In the genomic region with DNA sequence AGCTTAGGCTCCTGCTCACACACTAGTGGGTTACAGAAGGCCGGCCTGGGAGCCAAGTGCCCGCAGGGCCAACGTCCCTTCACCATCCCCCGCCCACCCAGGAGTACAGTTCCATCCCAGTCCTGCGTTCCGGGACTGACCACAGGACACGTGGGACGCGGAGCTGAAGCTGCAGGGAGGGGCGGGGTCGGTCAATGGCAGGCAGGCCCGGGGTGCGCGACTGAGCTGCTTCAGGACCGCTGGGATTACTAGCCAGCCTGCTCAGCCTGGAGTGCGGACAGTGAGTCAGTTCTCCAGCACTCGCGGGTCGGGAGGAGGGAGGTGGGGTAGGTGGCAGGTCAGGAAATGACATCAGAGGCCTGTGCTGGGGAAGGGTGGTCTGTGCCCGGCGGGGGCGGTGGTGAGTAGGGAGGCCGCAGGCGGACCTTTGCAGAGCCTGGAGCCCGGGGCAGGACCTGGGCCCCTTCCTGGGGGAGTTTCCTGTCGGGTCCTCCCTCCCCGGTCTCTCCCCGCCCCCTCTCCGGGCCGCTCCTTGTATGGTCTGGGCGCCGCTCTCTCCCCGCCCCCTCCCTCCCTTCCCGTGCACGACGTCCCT, we compare ENCODE assay signal across 7 mouse cellular contexts. TPM values are rescaled to one million over a fixed set of nuclear protein-coding genes. Genes with fewer than 3 reads are reported as not detected.
DNase-seq lines count a peak whose midpoint lies in the region; ATAC-seq and TF ChIP-seq lines count a peak whose summit lies in the region.

Zyx (plus strand) TSS at position 205 of the 595 bp plus-strand sequence.

- H3K4me2 ChIP-seq in embryonic facial prominence, embryonic 12.5 days (replicated peaks), result peak within 1 kb of the TSS; percentile 84
- peak within 1 kb of the TSS; percentile 88 for H3K4me2 ChIP-seq in limb, embryonic 12.5 days
- H3K4me2 ChIP-seq in midbrain, embryonic 15.5 days, result peak within 1 kb of the TSS; percentile 95

- peak within 1 kb of the TSS; percentile 97 for H3K27ac ChIP-seq in embryonic facial prominence, embryonic 12.5 days
- H3K27ac ChIP-seq in kidney, adult 2 months (ENCODE audit: insufficient read depth, low read depth, low read length), result peak within 1 kb of the TSS; percentile 83
- H3K27ac ChIP-seq in limb, embryonic 12.5 days, result peak within 1 kb of the TSS; percentile 97
- peak within 1 kb of the TSS; percentile 84 for H3K27ac ChIP-seq in midbrain, embryonic 15.5 days
- H3K27ac ChIP-seq in spleen, adult 2 months (ENCODE audit: insufficient read depth, low read length), result peak within 1 kb of the TSS; percentile 79

- ATAC-seq in embryonic facial prominence, embryonic 12.5 days (ENCODE audit: insufficient number of reproducible peaks, insufficient read depth, low FRiP score, low TSS enrichment), result peak; percentile 92
- ATAC-seq in limb, embryonic 12.5 days (ENCODE audit: insufficient number of reproducible peaks, insufficient read depth, low FRiP score, low TSS enrichment, low read depth), result peak; percentile 95
- peak; percentile 93 for ATAC-seq in midbrain, embryonic 15.5 days (replicated peaks)

- H3K4me3 ChIP-seq in embryonic facial prominence, embryonic 12.5 days, result peak within 1 kb of the TSS; percentile 73
- peak within 1 kb of the TSS; percentile 71 for H3K4me3 ChIP-seq in kidney, adult 2 months (ENCODE audit: insufficient read depth, low read depth, low read length)
- peak within 1 kb of the TSS; percentile 83 for H3K4me3 ChIP-seq in limb, embryonic 12.5 days (replicated peaks)
- peak within 1 kb of the TSS; percentile 72 for H3K4me3 ChIP-seq in midbrain, embryonic 15.5 days
- H3K4me3 ChIP-seq in spleen, adult 2 months (ENCODE audit: extremely low read depth, insufficient read depth, insufficient read length), result peak within 1 kb of the TSS; percentile 89

- no peaks in the 10 kb centered on the region for H3K27me3 ChIP-seq in embryonic facial prominence, embryonic 12.5 days
- H3K27me3 ChIP-seq in kidney, adult 2 months (replicated peaks; ENCODE audit: control insufficient read depth, insufficient read depth, low read length), result no peaks in the 10 kb centered on the region
- no peaks in the 10 kb centered on the region for H3K27me3 ChIP-seq in limb, embryonic 12.5 days
- no peaks in the 10 kb centered on the region for H3K27me3 ChIP-seq in midbrain, embryonic 15.5 days (replicated peaks)
- H3K27me3 ChIP-seq in spleen, adult 2 months (ENCODE audit: control insufficient read depth, insufficient read depth, low read length), result no peaks in the 10 kb centered on the region

- peak within 1 kb of the TSS; percentile 86 for H3K9ac ChIP-seq in embryonic facial prominence, embryonic 12.5 days
- peak within 1 kb of the TSS; percentile 87 for H3K9ac ChIP-seq in limb, embryonic 12.5 days (replicated peaks)
- peak within 1 kb of the TSS; percentile 74 for H3K9ac ChIP-seq in midbrain, embryonic 15.5 days

- WGBS in embryonic facial prominence, embryonic 12.5 days, result 1% methylated on average over 28 of the region's 36 CpGs
- WGBS in kidney, adult 2 months, result under 1% methylated on average over 28 of the region's 36 CpGs
- under 1% methylated on average over 33 of the region's 36 CpGs for WGBS in limb, embryonic 12.5 days
- WGBS in midbrain, embryonic 15.5 days, result 0% methylated on average over 31 of the region's 36 CpGs
- under 1% methylated on average over 30 of the region's 36 CpGs for WGBS in spleen, adult 2 months

- TF ChIP-seq CTCF in kidney, adult 2 months (conservative IDR thresholded peaks at IDR 0.05; ENCODE audit: insufficient read depth, insufficient read length, low read depth, low read length), result no peak
- TF ChIP-seq CTCF in spleen, adult 2 months (IDR thresholded peaks at IDR 0.05; ENCODE audit: extremely low read depth, insufficient read depth, insufficient read length, insufficient replicate concordance), result 0 out of 2 replicates have a peak, but pooled peaks have one; percentile 3

- H3K36me3 ChIP-seq in embryonic facial prominence, embryonic 12.5 days, result peaks cover 18% of the 10 kb centered on the region; the same call in 1 of the 2 replicates
- H3K36me3 ChIP-seq in kidney, adult 2 months (ENCODE audit: control insufficient read depth, insufficient read depth, low read length), result no peaks in the 10 kb centered on the region; the same call in 1 of the 2 replicates
- H3K36me3 ChIP-seq in limb, embryonic 12.5 days, result peaks cover 29% of the 10 kb centered on the region
- H3K36me3 ChIP-seq in midbrain, embryonic 15.5 days (replicated peaks), result no peaks in the 10 kb centered on the region
- no peaks in the 10 kb centered on the region; the same call in 1 of the 2 replicates for H3K36me3 ChIP-seq in spleen, adult 2 months (ENCODE audit: control insufficient read depth, insufficient read depth, low read length)

- peak; percentile 95 for DNase-seq in adrenal gland, postnatal 14 days
- DNase-seq in heart, adult 18-20 months, result peak; percentile 94 to 98
- peak; percentile 96 for DNase-seq in kidney, adult 2 months
- DNase-seq in spleen, adult 2 months (ENCODE audit: low read depth in 1 of 2, low spot score in 2 of 2), result peak; percentile 54 to 84

- no peak for TF ChIP-seq POLR2A in kidney, adult 2 months (IDR thresholded peaks at IDR 0.05; ENCODE audit: low read depth, low read length)
- no peak for TF ChIP-seq POLR2A in spleen, adult 2 months (IDR thresholded peaks at IDR 0.05; ENCODE audit: low read depth, low read length)

- H3K9me3 ChIP-seq in embryonic facial prominence, embryonic 12.5 days, result no peaks in the 10 kb centered on the region
- H3K9me3 ChIP-seq in limb, embryonic 12.5 days, result no peaks in the 10 kb centered on the region
- no peaks in the 10 kb centered on the region for H3K9me3 ChIP-seq in midbrain, embryonic 15.5 days

- H3K4me1 ChIP-seq in embryonic facial prominence, embryonic 12.5 days, result peaks cover 36% of the 10 kb centered on the region
- H3K4me1 ChIP-seq in kidney, adult 2 months (ENCODE audit: control insufficient read depth, insufficient read depth, low read length), result peaks cover 21% of the 10 kb centered on the region
- peaks cover 41% of the 10 kb centered on the region for H3K4me1 ChIP-seq in limb, embryonic 12.5 days (replicated peaks)
- H3K4me1 ChIP-seq in midbrain, embryonic 15.5 days, result peaks cover 38% of the 10 kb centered on the region
- H3K4me1 ChIP-seq in spleen, adult 2 months (ENCODE audit: control insufficient read depth, insufficient read depth, insufficient read length), result peaks cover 23% of the 10 kb centered on the region; the same call in 1 of the 2 replicates

RNA-seq across cellular contexts. Expression of gene Zyx, which starts in this region (rescaled TPM):
- total RNA-seq in adrenal gland, postnatal 14 days (2021), result 115 and 117 TPM in 2 replicates
- polyA plus RNA-seq in embryonic facial prominence, embryonic 12.5 days (2016; fragmentation: Nextera tagmentation; extraction: Ambion mirVana), result 102 and 107 TPM in 2 replicates
- total RNA-seq in heart, adult 18-20 months (2021), result 10 to 100 TPM; 50.2 to 51.8 TPM
- 90.0 and 94.2 TPM in 2 replicates for polyA plus RNA-seq in kidney, adult 2 months (2012; rRNA removed)
- polyA plus RNA-seq in limb, embryonic 12.5 days (2016; fragmentation: Nextera tagmentation; extraction: Ambion mirVana), result 86.1 and 109 TPM in 2 replicates
- polyA plus RNA-seq in midbrain, embryonic 15.5 days (2015; fragmentation: Nextera tagmentation; extraction: Ambion mirVana), result 54.9 and 56.0 TPM in 2 replicates
- polyA plus RNA-seq in spleen, adult 2 months (2012; rRNA removed), result 184 and 228 TPM in 2 replicates

Comparison
In these comparisons a context has a peak if more than half of its experiments do, and no peak if none do; other contexts are left out.
1. Peak in every context shown above with its lines: DNase-seq, ATAC-seq, H3K4me3 ChIP-seq and H3K27ac ChIP-seq.